Mouse (Mus musculus): Measurements from ENCODE around the gene Hsd17b11. TPM values are rescaled to one million over a fixed set of nuclear protein-coding genes. Genes with fewer than 3 reads are reported as not detected.
"Not testable (repeated sequence)": the region's sequence is repeated elsewhere in the genome, so short reads cannot be mapped to it uniquely, and the experiment has no call there.

The Hsd17b11 gene
- total RNA-seq, 1 experiment from 2014 or later: 54.7 TPM

GRCm38 (mm10) chr5:104039154-104039932, 17.6 kb upstream of the Hsd17b11 start:
- ATAC-seq (replicated peaks; ENCODE audit: low read depth, poor library complexity, severe bottlenecking): peak; percentile 78

GRCm38 (mm10) chr5:104036686-104037085, 15.0 kb upstream of the Hsd17b11 start:
- ATAC-seq (replicated peaks; ENCODE audit: low read depth, poor library complexity, severe bottlenecking): no peak

DNA sequence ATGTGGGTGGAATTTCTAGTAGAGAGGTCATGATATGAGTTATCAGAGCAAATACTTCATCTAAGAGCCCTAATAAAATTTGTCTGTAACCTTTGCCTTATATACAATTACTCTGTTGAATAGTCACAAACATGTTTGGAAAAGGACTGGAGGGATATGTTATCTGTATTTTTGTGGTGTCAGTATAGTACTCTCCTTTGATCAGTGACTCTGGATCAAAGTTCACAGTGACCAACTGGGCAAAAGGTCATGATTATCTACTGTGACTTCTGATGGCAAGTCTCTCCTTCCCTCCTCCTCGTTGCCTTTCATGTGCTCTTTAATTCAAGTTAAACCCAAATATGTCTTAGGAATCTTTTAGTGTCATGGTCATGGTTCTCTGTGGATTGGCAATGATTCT, 14.1 kb upstream of the Hsd17b11 start:
- ATAC-seq (replicated peaks; ENCODE audit: low read depth, poor library complexity, severe bottlenecking): no peak

- no peak for ATAC-seq (replicated peaks; ENCODE audit: low read depth, poor library complexity, severe bottlenecking)
Measured at GRCm38 (mm10) chr5:104035066-104035465, 13.3 kb upstream of the Hsd17b11 start.

DNA sequence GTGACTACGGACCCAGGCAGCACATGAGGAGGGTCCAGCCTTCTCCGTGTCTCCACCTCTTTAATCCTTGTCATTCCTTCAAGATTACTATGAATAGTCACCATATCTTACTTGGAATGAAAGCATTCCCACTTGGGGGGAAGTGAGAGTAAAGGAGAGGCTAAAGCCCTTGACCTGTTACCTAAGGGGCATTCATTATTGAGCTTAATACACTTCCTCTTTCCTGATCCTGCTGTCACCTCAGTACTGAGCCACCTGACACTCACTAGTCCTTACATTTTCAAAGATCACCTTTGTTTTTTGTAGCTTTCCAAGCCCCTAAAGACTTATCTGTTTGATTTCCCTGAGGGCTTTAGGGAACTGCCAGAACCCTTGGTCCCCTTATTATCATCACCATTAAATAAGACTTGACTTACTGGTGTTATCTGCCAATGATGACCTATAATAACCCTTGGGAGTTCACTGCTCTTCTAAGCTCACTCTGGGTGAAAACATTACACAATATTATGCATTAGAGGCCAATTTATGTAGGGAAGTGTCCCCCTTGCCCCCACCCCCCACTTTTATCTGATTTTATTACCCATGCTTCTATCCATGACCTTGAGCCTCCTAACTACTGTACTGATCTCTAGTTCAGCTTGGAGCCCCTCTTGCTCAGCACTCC, 10.8 kb upstream of the Hsd17b11 start:
- ATAC-seq (replicated peaks; ENCODE audit: low read depth, poor library complexity, severe bottlenecking): peak; percentile 66; the same call in 1 of the 2 replicates

- no peak for ATAC-seq (replicated peaks; ENCODE audit: low read depth, poor library complexity, severe bottlenecking)
Measured at GRCm38 (mm10) chr5:104025245-104025854, 3.6 kb upstream of the Hsd17b11 start.

DNA sequence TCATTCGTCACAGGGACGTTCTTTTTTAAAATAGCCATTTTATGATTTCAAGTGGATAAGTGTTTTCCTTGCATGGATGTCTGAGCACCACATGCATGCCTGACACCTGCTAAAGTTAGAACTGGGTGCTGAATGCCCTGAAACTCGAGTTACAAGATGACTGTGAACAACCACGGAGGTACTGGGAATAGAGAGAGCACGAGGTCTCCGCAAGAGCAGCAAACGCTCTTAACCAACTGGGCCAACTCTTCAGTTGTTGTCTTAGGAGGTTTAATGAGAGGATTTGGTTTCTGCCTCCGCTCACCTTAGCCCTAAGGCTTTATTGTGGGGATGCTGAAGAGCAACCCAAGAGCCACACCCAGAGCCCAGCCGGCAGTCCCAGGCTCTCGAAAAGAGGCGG, 3.0 kb upstream of the Hsd17b11 start:
- no peak for ATAC-seq (replicated peaks; ENCODE audit: low read depth, poor library complexity, severe bottlenecking)

- ATAC-seq (replicated peaks; ENCODE audit: low read depth, poor library complexity, severe bottlenecking): not testable (repeated sequence)
Measured at GRCm38 (mm10) chr5:104024193-104024592, 2.5 kb upstream of the Hsd17b11 start.

DNA sequence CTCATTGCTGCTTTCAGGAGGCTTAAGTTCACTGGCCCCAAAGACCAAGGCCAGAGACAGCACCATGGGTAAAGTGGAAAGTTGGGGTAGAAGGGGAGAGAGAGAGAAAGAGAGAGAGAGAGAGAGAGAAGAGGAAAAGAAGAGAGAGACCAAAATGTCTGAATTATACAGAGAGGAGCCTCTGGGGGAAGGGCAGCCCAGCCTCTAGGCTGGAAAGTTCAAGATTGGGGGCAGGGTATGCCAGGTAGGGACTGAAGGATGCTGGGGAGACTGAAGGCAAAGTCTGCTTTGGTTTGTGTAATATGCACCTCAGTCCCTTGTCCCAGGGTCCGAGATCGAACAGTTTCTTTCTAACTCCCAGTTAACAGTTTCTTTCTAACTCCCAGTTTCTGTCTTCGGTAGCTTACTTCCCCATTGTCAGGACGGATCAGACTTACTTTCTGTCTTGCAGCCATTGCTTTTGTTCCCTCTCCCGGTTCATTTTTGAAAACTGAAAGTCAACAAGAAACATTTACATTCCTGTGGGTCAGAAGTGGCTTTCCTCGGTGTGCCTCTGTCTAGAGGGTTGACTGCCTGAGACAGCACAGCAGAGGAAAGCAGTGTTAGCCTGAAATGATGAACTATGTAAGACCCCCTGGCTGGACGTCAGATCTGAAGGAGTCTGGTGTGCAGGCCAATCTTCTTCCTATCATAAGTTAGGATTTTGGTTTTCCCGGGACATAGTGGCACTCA, 1.7 kb upstream of the Hsd17b11 start:
- no peak for ATAC-seq (replicated peaks; ENCODE audit: low read depth, poor library complexity, severe bottlenecking)

DNA sequence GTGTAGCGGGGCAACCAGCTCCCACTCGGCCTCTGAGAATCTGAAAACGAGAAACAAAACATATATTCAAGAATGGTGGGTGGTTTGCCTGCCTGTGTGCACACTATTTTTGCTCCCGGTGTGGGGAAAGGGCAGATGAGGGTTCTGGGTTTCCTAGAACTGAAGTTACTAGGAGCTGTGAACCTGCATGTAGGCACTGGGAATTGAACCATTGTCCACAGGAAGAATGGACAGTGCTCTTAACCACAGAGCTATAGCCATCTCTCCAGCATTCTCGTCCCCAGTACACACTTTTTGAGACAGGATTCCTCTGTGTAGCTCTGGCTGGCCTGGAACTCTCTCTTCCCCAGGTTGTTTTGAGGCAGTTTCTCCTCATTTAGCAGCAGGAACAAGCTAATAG, 839 bp upstream of the Hsd17b11 start:
- ATAC-seq (replicated peaks; ENCODE audit: low read depth, poor library complexity, severe bottlenecking): no peak

DNA sequence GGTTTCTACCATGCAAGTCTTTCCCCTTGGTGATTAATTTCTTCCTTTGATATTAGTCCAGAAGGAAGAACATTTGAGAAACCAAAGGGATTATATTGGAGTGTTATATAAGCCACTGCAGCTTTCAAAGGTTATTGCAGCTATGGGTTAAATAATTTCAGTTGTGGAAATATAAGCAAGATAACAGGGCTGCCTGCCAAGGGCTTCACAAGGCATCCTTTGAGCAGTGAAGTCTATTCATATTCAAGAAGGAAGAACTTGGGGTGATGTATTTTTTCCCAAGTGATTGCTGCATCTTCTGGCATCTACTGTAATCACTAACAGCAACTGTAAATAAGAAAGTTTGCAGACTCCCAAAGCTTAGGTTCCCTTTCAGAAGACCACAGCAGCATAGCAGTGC, 10.3 kb downstream of the Hsd17b11 start:
- no peak for ATAC-seq (replicated peaks; ENCODE audit: low read depth, poor library complexity, severe bottlenecking)

GRCm38 (mm10) chr5:104010261-104010660, 11.5 kb downstream of the Hsd17b11 start:
- no peak for ATAC-seq (replicated peaks; ENCODE audit: low read depth, poor library complexity, severe bottlenecking)

DNA sequence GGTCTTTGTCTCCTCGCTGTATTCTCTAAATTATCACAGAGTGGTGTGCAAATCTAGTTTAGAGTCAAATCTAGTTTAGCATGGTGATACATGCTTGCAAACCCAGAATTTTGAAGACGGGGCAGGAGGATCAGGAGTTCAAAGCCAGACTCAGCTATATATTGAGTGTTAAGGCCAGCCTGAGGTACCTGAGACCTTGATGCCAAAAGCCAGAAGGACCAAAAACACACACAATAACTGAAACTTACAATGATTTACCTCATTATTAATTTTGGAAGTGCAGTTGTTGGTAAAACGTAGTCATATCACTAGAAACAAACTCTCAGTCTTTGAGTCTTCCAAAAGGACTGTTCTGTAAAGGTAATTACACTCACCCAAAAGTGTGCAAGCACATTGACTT, 12.3 kb downstream of the Hsd17b11 start:
- no peak for ATAC-seq (replicated peaks; ENCODE audit: low read depth, poor library complexity, severe bottlenecking)

DNA sequence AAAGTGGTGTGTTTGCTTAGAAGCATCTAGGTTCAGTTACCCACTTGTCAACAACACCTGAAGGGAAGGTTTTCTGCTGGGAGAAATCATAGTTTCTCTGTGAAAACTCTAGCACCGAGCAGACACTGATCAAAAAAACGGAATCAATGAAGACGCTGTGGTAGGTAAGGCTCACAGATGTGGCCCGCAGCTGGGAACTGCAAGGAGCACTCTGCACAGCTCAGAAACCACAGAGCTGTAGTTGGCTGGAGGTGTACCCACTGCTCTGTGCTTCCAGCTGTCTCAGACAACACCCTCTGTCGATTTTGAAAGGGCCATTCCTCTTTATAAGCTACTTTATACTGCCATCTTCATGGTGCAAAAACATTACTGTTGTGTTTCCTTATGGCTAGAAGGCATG, 13.9 kb downstream of the Hsd17b11 start:
- ATAC-seq (replicated peaks; ENCODE audit: low read depth, poor library complexity, severe bottlenecking): no peak

- peak; percentile 36; the same call in 1 of the 2 replicates for ATAC-seq (replicated peaks; ENCODE audit: low read depth, poor library complexity, severe bottlenecking)
Measured at GRCm38 (mm10) chr5:104006811-104007210, 14.9 kb downstream of the Hsd17b11 start.

- no peak for ATAC-seq (replicated peaks; ENCODE audit: low read depth, poor library complexity, severe bottlenecking)
Measured at GRCm38 (mm10) chr5:104003955-104004354, 17.8 kb downstream of the Hsd17b11 start.

DNA sequence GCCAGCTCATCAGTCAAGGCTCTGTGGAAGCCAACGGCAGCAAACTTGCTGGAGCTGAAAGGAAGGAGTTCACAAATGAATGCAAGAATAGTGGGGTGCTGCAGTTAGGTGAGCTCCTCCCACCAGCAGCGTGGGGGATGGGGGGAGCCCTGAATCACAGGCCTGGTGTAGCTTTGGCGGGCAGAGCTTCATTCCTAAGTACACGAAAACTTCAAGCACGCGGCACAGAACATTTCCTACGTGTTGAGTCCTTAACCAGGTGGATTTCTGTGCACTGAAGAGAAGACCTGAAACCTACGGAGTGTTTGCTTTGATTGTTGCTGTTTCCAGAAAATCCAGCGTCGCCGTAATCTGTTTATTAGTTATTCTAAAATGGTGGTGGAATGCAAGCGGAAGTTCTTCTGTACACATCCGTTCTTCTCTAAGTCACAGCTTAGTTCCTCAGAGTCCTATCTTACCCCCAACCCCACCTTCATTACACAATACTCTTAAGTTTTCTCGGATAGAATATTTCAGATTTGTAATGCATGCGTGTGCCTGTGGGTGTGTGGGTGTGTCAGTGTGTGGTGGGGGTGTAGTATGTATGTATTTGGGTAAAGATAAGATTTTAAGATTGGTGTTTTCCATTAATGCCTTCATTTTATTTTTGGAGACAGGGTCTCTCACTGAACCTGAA, 18.3 kb downstream of the Hsd17b11 start:
- ATAC-seq (replicated peaks; ENCODE audit: low read depth, poor library complexity, severe bottlenecking): no peak

DNA sequence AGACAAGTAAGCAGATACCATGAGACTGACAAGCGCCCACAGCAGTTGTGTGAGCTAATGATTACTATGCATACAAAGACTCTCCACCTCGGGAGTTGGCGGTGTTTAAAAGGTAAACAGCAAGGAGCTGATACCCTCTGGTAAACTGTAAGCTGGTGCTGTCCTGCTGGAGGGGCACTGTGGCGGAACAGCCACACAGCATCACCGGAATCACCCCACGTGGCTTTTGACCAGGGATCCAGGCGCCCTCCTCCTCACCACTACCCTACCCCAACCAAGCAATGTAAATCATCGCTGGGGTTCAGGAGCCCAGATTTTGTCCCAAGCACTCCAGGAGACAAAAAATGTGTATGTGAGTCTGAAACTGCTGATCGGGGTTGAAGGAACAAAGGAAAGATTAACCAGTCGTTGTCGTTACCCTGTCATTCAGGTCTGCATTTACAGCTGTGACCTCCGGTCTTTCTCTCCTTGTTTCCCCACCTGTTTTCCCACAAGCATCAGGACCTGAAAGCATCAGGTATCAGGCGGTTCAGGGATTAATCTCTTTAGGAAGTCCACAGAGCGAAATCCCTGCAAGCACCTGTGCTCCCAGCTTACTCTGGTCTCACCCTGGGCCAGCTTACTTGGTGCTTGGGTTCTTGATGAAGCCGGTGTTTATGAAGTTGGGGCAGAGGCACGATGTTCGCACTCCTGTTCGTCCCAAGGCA, 19.0 kb downstream of the Hsd17b11 start:
- ATAC-seq (replicated peaks; ENCODE audit: low read depth, poor library complexity, severe bottlenecking): no peak

DNA sequence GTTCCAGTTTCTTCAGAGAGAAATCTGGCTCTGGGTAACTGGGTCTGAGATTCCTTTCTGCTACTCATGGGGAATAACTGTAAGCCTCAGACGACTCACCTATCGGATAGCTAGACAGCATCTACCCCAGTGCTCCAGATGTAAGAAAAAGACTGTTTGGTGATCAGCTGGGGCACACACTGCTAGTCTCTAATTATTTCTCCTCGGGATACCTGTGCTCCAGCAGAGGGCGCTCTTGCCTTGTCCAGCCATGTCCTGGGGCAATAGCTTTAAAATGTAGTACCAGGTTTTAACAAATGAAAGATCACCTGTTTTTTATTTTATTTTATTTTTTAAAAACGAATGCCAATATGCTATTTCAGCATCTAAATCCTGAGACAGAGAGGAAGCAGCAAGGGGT, 22.0 kb downstream of the Hsd17b11 start:
- peak; percentile 88 for ATAC-seq (replicated peaks; ENCODE audit: low read depth, poor library complexity, severe bottlenecking)

Data from common myeloid progenitor, adult 5-6 weeks (primary cell).